Mouse (Mus musculus) neural tube, embryonic 14.5 days (tissue): ENCODE results near the gene Safb2. TPM values are rescaled to one million over a fixed set of nuclear protein-coding genes. Genes with fewer than 3 reads are reported as not detected.

Source experiments
- polyA plus RNA-seq: library from polyadenylated mRNA; unstranded; fragments of >200 nt; fragmentation: Nextera tagmentation; extraction: Ambion mirVana; gene quantifications from 2 replicates; pipeline ENCODE4 v1.2.1, GENCODE M21; 2014

Gene Safb2
- polyA plus RNA-seq, 1 experiment from 2014 or later = 58.4 TPM

Other genes starting within 250 kb of the Safb2 start
- gene Ptprs, start 108.1 kb downstream of the Safb2 start, polyA plus RNA-seq = 255 and 266 TPM in 2 replicates
- gene Znrf4, start 72.2 kb downstream of the Safb2 start, polyA plus RNA-seq = not detected in 2 replicates
- 1.5 and 1.9 TPM in 2 replicates for gene Gm20219, start 30.2 kb downstream of the Safb2 start, polyA plus RNA-seq
- 80.9 and 84.8 TPM in 2 replicates for gene Safb, start 240 bp upstream of the Safb2 start, polyA plus RNA-seq
- 177 and 190 TPM in 2 replicates for gene 2410015M20Rik, start 25.2 kb upstream of the Safb2 start, polyA plus RNA-seq
- gene Rpl36, start 28.8 kb upstream of the Safb2 start, polyA plus RNA-seq = 1,033 and 1,098 TPM in 2 replicates
- gene Lonp1, start 42.3 kb upstream of the Safb2 start, polyA plus RNA-seq = 40.7 and 45.6 TPM in 2 replicates
- gene Catsperd, start 43.6 kb upstream of the Safb2 start, polyA plus RNA-seq = 2.6 and 3.7 TPM in 2 replicates
- 93.6 and 95.9 TPM in 2 replicates for gene Ranbp3, start 88.7 kb upstream of the Safb2 start, polyA plus RNA-seq
- gene Ndufa11, start 133.2 kb upstream of the Safb2 start, polyA plus RNA-seq = 570 and 693 TPM in 2 replicates
- gene Vmac, start 133.4 kb upstream of the Safb2 start, polyA plus RNA-seq = 16.9 and 19.4 TPM in 2 replicates
- gene Nrtn, start 172.9 kb upstream of the Safb2 start, polyA plus RNA-seq = 1.9 and 2.9 TPM in 2 replicates
- 79.0 and 81.0 TPM in 2 replicates for gene Dus3l, start 180.2 kb upstream of the Safb2 start, polyA plus RNA-seq
- gene Prr22, start 185.7 kb upstream of the Safb2 start, polyA plus RNA-seq = 0.53 and 0.70 TPM in 2 replicates
- 3.6 and 4.6 TPM in 2 replicates for gene Rfx2, start 246.4 kb upstream of the Safb2 start, polyA plus RNA-seq